Mouse (Mus musculus) lung, embryonic 14.5 days (tissue): ENCODE measurements at regions not wholly inside any gene's neighbourhood (a gene's known extent, or its start where the extent isn't known, plus 50 kb on each side); places are given as distances from the start of the nearest gene placed in this dataset.

Experiments used
- ATAC-seq: fragments of 200-750 bp; cut with Nextera tagmentation; 2 replicates; pipeline ENCODE4 v1.8.0; 2017; ENCODE audit warnings: mild to moderate bottlenecking, moderate TSS enrichment, moderate library complexity; ENCODE audit not compliant: insufficient read depth
- DNase-seq: peaks from one replicate; pipeline ENCODE4 v3.0.0-alpha.2; 2015
- H3K27ac ChIP-seq: fragments of 300-500 bp; sonication (generic); 2 replicates; pipeline ENCODE4 v1.5.1; 2014; ENCODE audit warnings: low read depth, mild to moderate bottlenecking, moderate library complexity
- H3K27me3 ChIP-seq: fragments of 300-500 bp; sonication (generic); 2 replicates; pipeline ENCODE4 v1.6.1; 2014; ENCODE audit warnings: low read length, control low read depth; ENCODE audit not compliant: insufficient read depth
- H3K36me3 ChIP-seq: fragments of 300-500 bp; sonication (generic); 2 replicates; pipeline ENCODE4 v1.6.1; 2014; ENCODE audit warnings: control low read depth; ENCODE audit not compliant: insufficient read depth
- H3K4me1 ChIP-seq: fragments of 300-500 bp; sonication (generic); 2 replicates; pipeline ENCODE4 v1.6.1; 2014; ENCODE audit warnings: antibody characterized with exemption, control low read depth; ENCODE audit not compliant: insufficient read depth
- H3K4me2 ChIP-seq: fragments of 300-500 bp; sonication (generic); 2 replicates; pipeline ENCODE4 v1.6.1; 2014; ENCODE audit warnings: mild to moderate bottlenecking
- H3K4me3 ChIP-seq: fragments of 300-500 bp; sonication (generic); 2 replicates; pipeline ENCODE4 v1.5.1; 2014; ENCODE audit warnings: low read depth, low read length
- H3K9ac ChIP-seq: fragments of 300-500 bp; sonication (generic); 2 replicates; pipeline ENCODE4 v1.6.1; 2014
- H3K9me3 ChIP-seq: fragments of 300-500 bp; sonication (generic); 2 replicates; pipeline ENCODE4 v1.6.1; 2016; ENCODE audit warnings: low read depth, low read length, control low read depth
- CTCF ChIP-seq: IDR thresholded peaks from 2 replicates; pipeline ENCODE4 v1.5.1; 2016; ENCODE audit warnings: antibody characterized with exemption, low read depth
- WGBS: fragments of 180-500 bp; shearing (Covaris S2); extraction: QIAGEN DNeasy Blood & Tissue Kit; methylation state at CpG from one replicate; pipeline ENCODE4 v1.1.7; 2014; 5-methylcytosine and 5-hydroxymethylcytosine counted together

GRCm38 (mm10) chr15:97461060-97461459, 214.0 kb upstream of the Amigo2 start:
- ATAC-seq = no peak

GRCm38 (mm10) chr15:97460360-97460719, 213.3 kb upstream of the Amigo2 start:
- no peaks in the 10 kb centered on the region for H3K27me3 ChIP-seq
- H3K4me3 ChIP-seq = no peak overlapping the region
- no peak for TF ChIP-seq CTCF
- ATAC-seq = no peak
- H3K9ac ChIP-seq = no peak overlapping the region
- 0 out of 2 replicates have a peak, but pooled peaks cover 2% of the 10 kb centered on the region for H3K4me1 ChIP-seq
- WGBS = 77% methylated on average over 7 of the region's 7 CpGs
- H3K36me3 ChIP-seq = no peaks in the 10 kb centered on the region
- no peaks in the 10 kb centered on the region for H3K9me3 ChIP-seq
- no peak for DNase-seq
- no peak overlapping the region for H3K4me2 ChIP-seq
- no peak overlapping the region for H3K27ac ChIP-seq

More at GRCm38 (mm10) chr15:97461060-97461459, 214.0 kb upstream of the Amigo2 start:
- Histone ChIP-seq H3K4me2 (no peak overlapping the region), H3K9ac (no peak overlapping the region), H3K4me3 (no peak overlapping the region), H3K36me3 (no peaks in the 10 kb centered on the region), H3K27ac (no peak overlapping the region), H3K4me1 (0 out of 2 replicates have a peak, but pooled peaks cover 2% of the 10 kb centered on the region), H3K27me3 (no peaks in the 10 kb centered on the region), H3K9me3 (no peaks in the 10 kb centered on the region)
- DNase-seq = no peak
- WGBS = 79% methylated on average over 7 of the region's 7 CpGs
- no peak for TF ChIP-seq CTCF

GRCm38 (mm10) chr15:97459606-97460359, 212.7 kb upstream of the Amigo2 start:
- ATAC-seq = no peak
- 0 out of 2 replicates have a peak, but pooled peaks cover 2% of the 10 kb centered on the region for H3K4me1 ChIP-seq
- WGBS = 83% methylated on average over 19 of the region's 19 CpGs
- no peak overlapping the region for H3K4me3 ChIP-seq
- no peaks in the 10 kb centered on the region for H3K36me3 ChIP-seq
- H3K9me3 ChIP-seq = no peaks in the 10 kb centered on the region
- no peak for TF ChIP-seq CTCF
- no peak overlapping the region for H3K4me2 ChIP-seq
- H3K9ac ChIP-seq = no peak overlapping the region
- DNase-seq = no peak
- no peaks in the 10 kb centered on the region for H3K27me3 ChIP-seq
- no peak overlapping the region for H3K27ac ChIP-seq

- no peak overlapping the region for H3K9ac ChIP-seq
- H3K27ac ChIP-seq = no peak overlapping the region
- no peaks in the 10 kb centered on the region for H3K27me3 ChIP-seq
- no peaks in the 10 kb centered on the region for H3K9me3 ChIP-seq
- 57% methylated on average over 11 of the region's 11 CpGs for WGBS
- no peak overlapping the region for H3K4me3 ChIP-seq
- DNase-seq (no peak), ATAC-seq (no peak)
- no peak overlapping the region for H3K4me2 ChIP-seq
- 0 out of 2 replicates have a peak, but pooled peaks cover 2% of the 10 kb centered on the region for H3K4me1 ChIP-seq
- no peak for TF ChIP-seq CTCF
- no peaks in the 10 kb centered on the region for H3K36me3 ChIP-seq
These were observed 211.7 kb upstream of the Amigo2 start for GRCm38 (mm10) chr15:97458748-97459221.

GRCm38 (mm10) chr15:97458139-97458747, 211.2 kb upstream of the Amigo2 start:
- Histone ChIP-seq H3K4me1 (0 out of 2 replicates have a peak, but pooled peaks cover 2% of the 10 kb centered on the region), H3K4me3 (no peak overlapping the region), H3K27ac (no peak overlapping the region), H3K9ac (no peak overlapping the region), H3K27me3 (no peaks in the 10 kb centered on the region), H3K9me3 (no peaks in the 10 kb centered on the region), H3K36me3 (no peaks in the 10 kb centered on the region), H3K4me2 (peak overlapping the region; percentile 38)
- WGBS = 33% methylated on average over 17 of the region's 17 CpGs
- peak; percentile 11 for DNase-seq
- no peak for ATAC-seq
- no peak for TF ChIP-seq CTCF

- no peak for DNase-seq
- H3K9ac ChIP-seq = no peak overlapping the region
- 77% methylated on average over 8 of the region's 8 CpGs for WGBS
- H3K27ac ChIP-seq = no peak overlapping the region
- H3K4me3 ChIP-seq = no peak overlapping the region
- H3K9me3 ChIP-seq = no peaks in the 10 kb centered on the region
- no peak for TF ChIP-seq CTCF
- H3K4me2 ChIP-seq = no peak overlapping the region
- no peaks in the 10 kb centered on the region for H3K36me3 ChIP-seq
- 0 out of 2 replicates have a peak, but pooled peaks cover 2% of the 10 kb centered on the region for H3K4me1 ChIP-seq
- no peaks in the 10 kb centered on the region for H3K27me3 ChIP-seq
- no peak for ATAC-seq
These were observed 210.4 kb upstream of the Amigo2 start for GRCm38 (mm10) chr15:97457468-97457867.

- DNase-seq (no peak), ATAC-seq (no peak)
- 88% methylated on average over 16 of the region's 16 CpGs for WGBS
- 0 out of 2 replicates have a peak, but pooled peaks cover under 1% of the 10 kb centered on the region for H3K4me1 ChIP-seq
- no peak overlapping the region for H3K9ac ChIP-seq
- no peaks in the 10 kb centered on the region for H3K9me3 ChIP-seq
- H3K4me2 ChIP-seq = no peak overlapping the region
- no peaks in the 10 kb centered on the region for H3K27me3 ChIP-seq
- H3K36me3 ChIP-seq = no peaks in the 10 kb centered on the region
- TF ChIP-seq CTCF = no peak
- no peak overlapping the region for H3K27ac ChIP-seq
- no peak overlapping the region for H3K4me3 ChIP-seq
These were observed 209.9 kb upstream of the Amigo2 start for GRCm38 (mm10) chr15:97456991-97457390.
